Mouse (Mus musculus): ENCODE measurements around the gene Zfp853. TPM values are rescaled to one million over a fixed set of nuclear protein-coding genes. Genes with fewer than 3 reads are reported as not detected.

Zfp853 gene
- 0.05 and 0.06 TPM in 2 replicates for polyA plus RNA-seq (2015; fragmentation: Nextera tagmentation; extraction: Ambion mirVana)

DNA sequence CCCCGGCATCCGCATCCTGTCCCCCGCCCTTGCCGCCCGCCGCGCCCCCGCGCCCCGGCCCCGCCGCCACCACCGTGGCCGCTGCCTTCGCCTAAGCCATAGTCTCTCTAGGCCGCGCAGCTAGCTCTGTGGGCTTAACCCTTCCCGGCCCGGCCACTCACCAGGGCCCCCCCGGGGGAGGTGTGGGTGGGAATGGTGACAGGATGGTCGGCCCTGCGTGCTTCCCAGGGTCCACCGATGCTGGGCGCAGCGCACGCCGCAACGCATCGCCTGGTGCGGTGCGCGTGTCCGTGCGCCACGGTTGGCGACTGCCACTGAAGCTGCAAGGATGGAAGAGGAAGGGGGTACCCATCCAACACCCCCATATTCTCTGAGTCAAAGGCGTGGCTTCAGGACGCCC lies at the start of gene Zfp853:
TSS of gene Zfp853 (minus strand) at position 220 of the 400 bp plus-strand sequence.
- Histone ChIP-seq H3K9ac (replicated peaks) (peak within 1 kb of the TSS; percentile 65), H3K4me3 (replicated peaks) (peak within 1 kb of the TSS; percentile 43), H3K36me3 (peaks cover 16% of the 10 kb centered on the region), H3K27me3 (peaks cover 63% of the 10 kb centered on the region), H3K9me3 (no peaks in the 10 kb centered on the region), H3K4me2 (replicated peaks) (peak within 1 kb of the TSS; percentile 69), H3K27ac (no peak within 1 kb of the TSS), H3K4me1 (replicated peaks) (peaks cover 13% of the 10 kb centered on the region)
- 7% methylated on average over 25 of the region's 38 CpGs for WGBS
- peak; percentile 35; the same call in 1 of the 2 replicates for ATAC-seq

DNA sequence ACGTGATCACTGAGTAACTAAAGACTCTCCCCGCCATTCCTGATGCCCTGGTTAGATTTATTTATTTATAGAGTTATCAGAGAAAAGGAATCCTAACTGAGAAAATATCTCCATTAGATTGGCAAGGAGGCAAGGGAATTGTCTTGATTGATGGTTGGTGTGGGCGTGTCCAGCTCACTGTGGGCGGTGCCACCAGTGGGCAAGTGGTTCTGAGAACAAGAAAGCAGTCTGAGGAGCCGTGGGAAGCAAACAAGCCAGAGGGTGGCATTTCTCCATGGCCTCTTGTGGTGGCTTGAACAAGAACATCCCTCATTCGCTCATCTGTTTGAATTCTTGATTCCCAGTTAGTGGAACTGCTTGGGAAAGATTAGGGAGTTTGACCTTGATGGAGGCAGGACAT lies 46.2 kb upstream of the Zfp853 start:
- Histone ChIP-seq H3K27ac (no peak overlapping the region), H3K4me2 (replicated peaks) (no peak overlapping the region), H3K36me3 (no peaks in the 10 kb centered on the region), H3K4me3 (replicated peaks) (no peak overlapping the region), H3K4me1 (replicated peaks) (no peaks in the 10 kb centered on the region), H3K27me3 (no peaks in the 10 kb centered on the region), H3K9me3 (no peaks in the 10 kb centered on the region), H3K9ac (replicated peaks) (no peak overlapping the region)
- no peak for ATAC-seq
- 55% methylated on average over 6 of the region's 6 CpGs for WGBS

DNA sequence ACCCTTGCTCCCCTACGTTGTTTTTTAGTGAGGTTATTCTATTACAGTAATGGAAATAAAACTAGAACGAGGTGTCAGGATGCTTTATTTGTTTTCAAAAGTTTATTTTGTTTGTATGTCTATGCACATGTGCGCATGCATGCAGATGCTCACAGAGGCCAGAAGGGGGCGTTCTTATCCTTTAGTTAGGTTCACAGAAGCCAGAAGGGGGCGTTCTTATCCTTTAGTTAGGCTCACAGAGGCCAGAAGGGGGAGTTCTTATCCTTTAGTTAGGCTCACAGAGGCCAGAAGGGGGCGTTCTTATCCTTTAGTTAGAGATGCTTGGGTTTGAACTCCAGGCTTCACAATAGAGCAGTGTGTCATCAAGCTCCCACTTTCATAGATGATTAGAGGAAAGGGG lies 43.1 kb upstream of the Zfp853 start:
- no peak for ATAC-seq
- no peaks in the 10 kb centered on the region for H3K4me1 ChIP-seq (replicated peaks)
- H3K36me3 ChIP-seq = no peaks in the 10 kb centered on the region
- no peaks in the 10 kb centered on the region for H3K9me3 ChIP-seq
- no peak overlapping the region for H3K27ac ChIP-seq
- H3K27me3 ChIP-seq = no peaks in the 10 kb centered on the region
- WGBS = 66% methylated on average over 6 of the region's 6 CpGs
- no peak overlapping the region for H3K9ac ChIP-seq (replicated peaks)
- no peak overlapping the region for H3K4me3 ChIP-seq (replicated peaks)
- no peak overlapping the region for H3K4me2 ChIP-seq (replicated peaks)

DNA sequence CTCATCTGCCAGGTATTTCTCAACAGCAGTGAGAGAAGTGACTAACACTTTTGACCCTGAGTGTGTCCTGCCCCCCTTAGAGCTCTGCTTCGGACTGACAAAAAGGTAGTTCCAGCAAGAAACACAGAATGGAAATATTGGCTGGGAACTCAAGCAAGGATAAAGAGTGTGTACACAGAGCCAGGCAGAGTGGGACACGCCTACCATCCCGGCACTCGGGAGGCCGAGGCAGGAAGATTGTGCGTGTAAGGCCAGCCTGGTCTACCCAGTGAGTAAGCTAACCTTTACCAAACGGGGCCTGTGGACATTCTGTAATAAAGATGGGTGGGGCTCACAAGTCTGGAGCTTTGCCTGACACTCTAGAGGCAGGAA lies 41.7 kb upstream of the Zfp853 start:
- H3K27me3 ChIP-seq = no peaks in the 10 kb centered on the region
- ATAC-seq = no peak
- no peaks in the 10 kb centered on the region for H3K36me3 ChIP-seq
- WGBS = 82% methylated on average over 7 of the region's 7 CpGs
- H3K4me1 ChIP-seq (replicated peaks) = peaks cover 2% of the 10 kb centered on the region
- no peak overlapping the region for H3K4me2 ChIP-seq (replicated peaks)
- no peak overlapping the region for H3K27ac ChIP-seq
- H3K9me3 ChIP-seq = no peaks in the 10 kb centered on the region
- no peak overlapping the region for H3K4me3 ChIP-seq (replicated peaks)
- H3K9ac ChIP-seq (replicated peaks) = no peak overlapping the region

DNA sequence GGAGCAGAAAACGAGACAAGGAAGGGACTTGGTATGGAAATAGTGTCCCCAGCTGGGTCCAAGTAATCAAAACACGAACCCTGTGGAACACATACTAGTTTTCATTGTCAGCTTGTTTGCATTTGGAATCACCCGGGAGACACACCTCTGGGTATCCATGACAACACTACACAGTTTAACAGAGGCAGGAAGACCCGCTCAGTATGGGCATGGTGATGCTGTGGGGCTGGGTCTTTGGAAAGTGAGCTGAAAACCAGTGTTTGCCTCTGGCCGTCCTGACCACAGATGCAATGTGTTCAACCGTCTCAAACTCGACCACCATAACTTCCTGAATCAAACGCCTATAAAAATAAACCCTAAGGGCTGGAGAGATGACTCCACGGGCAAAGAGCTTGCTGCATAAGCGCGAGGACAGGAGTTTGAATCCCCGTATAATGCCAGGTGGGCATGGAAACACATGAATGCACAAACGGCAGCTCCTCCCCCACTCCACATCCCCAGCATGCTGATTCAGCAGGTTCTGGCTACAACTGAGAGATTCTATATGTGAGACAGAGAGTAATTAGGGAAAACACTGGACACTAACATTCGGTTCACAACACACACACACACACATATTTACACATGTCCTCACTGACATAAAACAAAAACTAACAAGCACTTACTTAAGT lies 41.1 kb upstream of the Zfp853 start:
- Histone ChIP-seq H3K4me3 (replicated peaks) (no peak overlapping the region), H3K9me3 (no peaks in the 10 kb centered on the region), H3K27ac (no peak overlapping the region), H3K9ac (replicated peaks) (no peak overlapping the region), H3K27me3 (no peaks in the 10 kb centered on the region), H3K36me3 (no peaks in the 10 kb centered on the region), H3K4me2 (replicated peaks) (no peak overlapping the region), H3K4me1 (replicated peaks) (peaks cover 8% of the 10 kb centered on the region)
- no peak for ATAC-seq
- 74% methylated on average over 14 of the region's 14 CpGs for WGBS

DNA sequence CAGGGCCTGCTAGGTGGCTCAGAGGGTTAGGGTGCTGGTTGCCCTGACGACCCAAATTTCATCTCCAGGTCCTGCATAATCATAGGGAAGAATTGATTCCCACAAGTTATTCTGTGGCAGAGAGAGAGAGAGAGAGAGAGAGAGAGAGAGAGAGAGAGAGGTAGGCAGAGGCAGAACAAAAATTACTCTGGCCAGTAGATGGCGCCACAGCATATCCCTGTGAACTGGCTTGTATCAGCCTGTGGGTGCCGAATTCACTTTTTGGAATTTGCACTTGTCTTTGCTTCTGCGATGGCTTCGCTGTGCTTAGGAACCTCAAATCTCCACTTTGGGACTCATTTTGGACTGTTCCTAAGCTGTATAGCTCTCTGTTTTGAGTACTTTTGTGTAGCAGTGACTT lies 40.4 kb upstream of the Zfp853 start:
- 11% methylated on average over 5 of the region's 5 CpGs for WGBS
- H3K4me1 ChIP-seq (replicated peaks) = peaks cover 9% of the 10 kb centered on the region
- ATAC-seq = no peak
- no peaks in the 10 kb centered on the region for H3K9me3 ChIP-seq
- no peaks in the 10 kb centered on the region for H3K36me3 ChIP-seq
- no peaks in the 10 kb centered on the region for H3K27me3 ChIP-seq
- no peak overlapping the region for H3K27ac ChIP-seq
- H3K9ac ChIP-seq (replicated peaks) = no peak overlapping the region
- no peak overlapping the region for H3K4me3 ChIP-seq (replicated peaks)
- no peak overlapping the region for H3K4me2 ChIP-seq (replicated peaks)

DNA sequence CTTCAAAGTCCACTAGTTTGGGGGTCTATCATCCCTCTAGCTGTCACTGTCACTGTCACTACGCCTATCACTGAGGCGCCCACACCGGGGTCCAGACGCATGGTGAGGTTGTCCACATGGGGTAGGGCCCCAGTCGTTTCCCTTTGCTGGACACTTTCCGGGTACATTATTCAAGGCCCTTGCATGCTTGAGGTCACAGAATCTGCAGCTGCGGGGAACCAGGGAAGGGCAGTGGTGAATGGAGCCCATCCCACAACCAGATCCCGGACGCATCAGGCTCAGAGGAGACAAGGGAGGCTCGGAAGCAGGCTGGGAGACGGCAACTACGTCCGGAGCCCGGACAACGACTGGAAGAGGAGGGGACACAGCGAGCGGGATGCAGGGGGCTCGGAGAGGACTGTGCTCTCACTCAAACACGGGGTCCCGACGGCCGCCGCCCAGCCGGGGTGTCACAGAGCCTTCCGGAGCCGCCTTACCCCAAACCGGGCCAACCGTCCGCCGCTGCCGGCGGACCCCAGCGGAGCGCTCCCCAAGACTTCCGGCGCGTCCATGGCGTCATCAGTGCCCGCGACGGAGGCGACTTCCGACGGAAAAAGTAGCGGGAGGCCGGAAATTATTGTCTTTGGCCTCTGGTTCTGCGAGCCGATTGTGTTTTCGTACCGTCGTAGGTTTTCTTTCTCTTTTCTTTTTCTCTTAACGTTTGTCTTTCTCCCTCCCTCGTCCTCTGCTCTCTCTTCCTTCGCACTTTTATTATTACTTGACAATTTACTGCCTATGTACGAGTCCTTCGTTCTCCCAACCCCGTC lies 35.5 kb upstream of the Zfp853 start, which contains the start of gene Zdhhc4:
TSS of gene Zdhhc4 (minus strand) at position 567 of the 806 bp plus-strand sequence.
- peak within 1 kb of the TSS; percentile 99 for H3K4me2 ChIP-seq (replicated peaks)
- peaks cover 23% of the 10 kb centered on the region for H3K4me1 ChIP-seq (replicated peaks)
- peak within 1 kb of the TSS; percentile 95 for H3K4me3 ChIP-seq (replicated peaks)
- H3K27ac ChIP-seq = peak within 1 kb of the TSS; percentile 77
- under 1% methylated on average over 57 of the region's 57 CpGs for WGBS
- peak within 1 kb of the TSS; percentile 96 for H3K9ac ChIP-seq (replicated peaks)
- H3K9me3 ChIP-seq = no peaks in the 10 kb centered on the region
- H3K36me3 ChIP-seq = peaks cover 27% of the 10 kb centered on the region
- ATAC-seq = peak; percentile 86
- no peaks in the 10 kb centered on the region for H3K27me3 ChIP-seq

DNA sequence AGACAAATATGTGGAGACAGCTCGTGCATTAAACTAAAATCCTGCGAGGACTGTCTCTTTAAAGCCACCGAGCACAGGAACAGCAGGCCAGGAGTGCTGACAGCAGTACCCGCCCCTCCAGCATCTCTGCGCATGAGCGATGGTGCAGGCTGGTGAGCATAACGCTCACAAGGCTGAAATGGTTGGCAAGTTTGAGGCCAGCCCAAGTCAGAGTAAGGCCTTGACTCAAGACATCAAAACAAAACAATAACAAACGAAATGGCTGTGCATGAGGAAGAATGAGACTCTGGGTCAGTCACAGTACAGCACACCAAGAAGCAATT lies 23.8 kb upstream of the Zfp853 start:
- no peak overlapping the region for H3K4me2 ChIP-seq (replicated peaks)
- no peak for ATAC-seq
- no peaks in the 10 kb centered on the region for H3K27me3 ChIP-seq
- H3K9me3 ChIP-seq = no peaks in the 10 kb centered on the region
- peaks cover 74% of the 10 kb centered on the region for H3K36me3 ChIP-seq
- H3K4me3 ChIP-seq (replicated peaks) = no peak overlapping the region
- H3K4me1 ChIP-seq (replicated peaks) = peaks cover 24% of the 10 kb centered on the region
- no peak overlapping the region for H3K27ac ChIP-seq
- WGBS = 81% methylated on average over 8 of the region's 8 CpGs
- no peak overlapping the region for H3K9ac ChIP-seq (replicated peaks)

DNA sequence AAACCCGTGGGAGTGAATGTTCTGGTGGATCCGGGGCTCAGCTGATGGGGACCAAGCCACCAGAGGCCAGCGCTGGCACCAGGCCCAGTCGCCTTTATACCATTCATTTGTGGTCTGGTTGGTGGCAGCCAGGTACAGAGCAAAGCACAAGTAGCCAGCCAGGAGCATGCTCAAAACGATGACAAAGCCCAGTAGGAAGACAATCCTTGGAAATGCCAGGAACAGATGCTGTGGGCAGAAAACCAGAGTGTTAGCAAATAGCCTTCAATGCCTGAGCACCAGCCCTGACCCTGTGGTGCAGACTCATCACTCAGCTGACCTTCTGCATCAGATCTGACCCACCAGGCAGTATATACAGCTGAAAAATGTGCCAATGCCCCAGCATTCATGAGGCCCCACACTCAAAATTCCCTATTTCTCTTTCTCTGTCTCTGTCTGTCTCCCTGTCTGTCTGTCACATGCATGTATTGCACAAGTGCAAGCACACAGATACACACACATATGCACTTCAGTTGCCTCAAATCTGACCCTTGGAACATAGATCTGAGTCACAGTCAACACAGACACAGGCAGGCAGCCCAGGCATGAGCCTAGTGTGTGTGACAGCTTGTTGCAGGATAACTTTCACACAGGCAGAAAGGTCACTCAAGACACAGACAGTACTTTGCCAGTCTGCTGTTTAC lies 23.3 kb upstream of the Zfp853 start:
- Histone ChIP-seq H3K4me2 (replicated peaks) (no peak overlapping the region), H3K4me3 (replicated peaks) (no peak overlapping the region), H3K9me3 (no peaks in the 10 kb centered on the region), H3K27ac (no peak overlapping the region), H3K27me3 (no peaks in the 10 kb centered on the region), H3K4me1 (replicated peaks) (peaks cover 26% of the 10 kb centered on the region), H3K36me3 (peaks cover 74% of the 10 kb centered on the region), H3K9ac (replicated peaks) (no peak overlapping the region)
- WGBS = 90% methylated on average over 5 of the region's 5 CpGs
- ATAC-seq = no peak

DNA sequence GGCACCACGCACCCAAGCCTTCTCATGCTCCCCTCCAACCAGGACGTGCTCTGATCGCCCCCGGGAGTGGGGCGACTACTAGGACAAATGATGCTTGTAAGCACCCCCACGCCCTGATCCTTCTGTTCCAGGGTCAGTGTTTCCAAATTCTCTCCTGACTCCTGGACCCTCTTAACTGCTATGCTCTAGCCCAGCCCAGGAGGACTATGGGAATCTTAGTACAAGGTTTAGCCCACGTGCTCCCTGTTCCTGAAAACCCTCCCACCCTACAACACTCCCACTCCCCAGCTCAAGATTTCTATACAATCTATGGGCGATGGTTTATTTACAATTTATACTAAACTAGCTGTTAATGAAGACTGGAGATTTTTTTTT lies 22.1 kb upstream of the Zfp853 start:
- peak overlapping the region; percentile 98; the same call in 1 of the 2 replicates for H3K9ac ChIP-seq (replicated peaks)
- no peak for ATAC-seq

DNA sequence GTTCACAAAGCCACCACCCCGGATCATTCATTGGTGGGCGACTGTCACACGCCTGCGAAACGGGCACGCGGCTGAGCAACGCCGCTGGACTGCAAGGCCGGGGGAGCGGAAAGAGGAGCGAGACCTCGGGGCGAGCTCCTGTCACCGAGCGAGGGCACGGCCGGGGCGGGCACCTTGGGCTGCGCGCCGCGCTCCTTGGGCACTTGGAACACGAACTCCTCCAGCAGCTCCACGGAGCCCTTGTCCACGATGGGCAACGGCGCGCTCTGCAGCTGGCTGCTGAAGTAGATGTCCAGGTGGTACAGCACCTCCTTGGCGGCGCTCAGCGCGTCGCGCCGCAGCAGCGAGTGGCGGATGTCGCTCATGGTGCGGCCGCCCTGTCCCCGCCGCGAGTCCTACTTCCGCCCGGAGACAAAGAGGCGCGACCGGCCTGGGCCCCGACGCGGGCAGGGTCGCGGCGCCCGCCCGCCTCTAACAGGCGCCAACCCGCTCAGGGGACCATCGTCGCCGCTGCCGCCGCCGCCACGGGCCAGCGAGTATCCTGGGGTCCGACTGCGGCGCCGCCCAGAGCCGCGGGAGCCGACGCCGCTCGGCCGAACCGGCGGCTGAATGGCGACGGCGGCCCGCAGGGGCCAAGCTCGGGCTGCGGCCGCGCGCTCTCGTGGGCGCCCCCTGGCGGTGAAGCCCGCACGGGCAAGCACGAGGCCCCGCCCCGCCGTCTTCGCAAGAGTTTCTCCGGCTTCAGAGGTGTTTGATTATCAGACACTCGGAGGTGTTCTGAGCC lies 21.5 kb upstream of the Zfp853 start, which contains the start of gene E130309D02Rik:
TSS of gene E130309D02Rik (minus strand) at position 631 of the 784 bp plus-strand sequence.
- Histone ChIP-seq H3K36me3 (peaks cover 74% of the 10 kb centered on the region), H3K9ac (replicated peaks) (peak within 1 kb of the TSS; percentile 98)

More for the DNA sequence above, 22.1 kb upstream of the Zfp853 start:
- Histone ChIP-seq H3K4me2 (replicated peaks) (peak overlapping the region; percentile 93), H3K9me3 (no peaks in the 10 kb centered on the region), H3K4me3 (replicated peaks) (peak overlapping the region; percentile 91), H3K36me3 (peaks cover 74% of the 10 kb centered on the region), H3K27ac (no peak overlapping the region; the same call in 1 of the 2 replicates), H3K27me3 (no peaks in the 10 kb centered on the region), H3K4me1 (replicated peaks) (peaks cover 37% of the 10 kb centered on the region)
- WGBS = 16% methylated on average over 8 of the region's 8 CpGs

More for the DNA sequence above, 21.5 kb upstream of the Zfp853 start, which contains the start of gene E130309D02Rik:
- Histone ChIP-seq H3K27me3 (no peaks in the 10 kb centered on the region), H3K4me1 (replicated peaks) (peaks cover 42% of the 10 kb centered on the region), H3K27ac (peak within 1 kb of the TSS; percentile 98), H3K4me2 (replicated peaks) (peak within 1 kb of the TSS; percentile 93), H3K4me3 (replicated peaks) (peak within 1 kb of the TSS; percentile 91), H3K9me3 (no peaks in the 10 kb centered on the region)
- peak; percentile 89 for ATAC-seq
- 0% methylated on average over 96 of the region's 101 CpGs for WGBS

All from midbrain, embryonic 13.5 days (tissue).